Mouse (Mus musculus) embryonic facial prominence, embryonic 15.5 days (tissue): ENCODE measurements around the gene Cyp2w1. TPM values are rescaled to one million over a fixed set of nuclear protein-coding genes. Genes with fewer than 3 reads are reported as not detected.

Experiments used
- ATAC-seq: fragments of 200-750 bp; cut with Nextera tagmentation; 2 replicates; pipeline ENCODE4 v1.8.0; 2017; ENCODE audit warnings: low read depth, moderate TSS enrichment; ENCODE audit not compliant: insufficient number of reproducible peaks, low FRiP score, low TSS enrichment
- H3K27ac ChIP-seq: fragments of 300-500 bp; sonication (generic); replicated peaks from 2 replicates; pipeline ENCODE4 v1.5.1; 2015; ENCODE audit warnings: mild to moderate bottlenecking, inconsistent platforms
- H3K27me3 ChIP-seq: fragments of 300-500 bp; sonication (generic); 2 replicates; pipeline ENCODE4 v1.6.1; 2015; ENCODE audit warnings: inconsistent platforms
- H3K36me3 ChIP-seq: fragments of 300-500 bp; sonication (generic); 2 replicates; pipeline ENCODE4 v1.6.1; 2015; ENCODE audit warnings: mild to moderate bottlenecking, inconsistent platforms
- H3K4me1 ChIP-seq: fragments of 300-500 bp; sonication (generic); 2 replicates; pipeline ENCODE4 v1.6.1; 2015; ENCODE audit warnings: inconsistent platforms
- H3K4me2 ChIP-seq: fragments of 300-500 bp; sonication (generic); replicated peaks from 2 replicates; pipeline ENCODE4 v1.6.1; 2015; ENCODE audit warnings: mild to moderate bottlenecking, inconsistent platforms
- H3K4me3 ChIP-seq: fragments of 300-500 bp; sonication (generic); replicated peaks from 2 replicates; pipeline ENCODE4 v1.5.1; 2015; ENCODE audit warnings: mild to moderate bottlenecking, inconsistent platforms
- H3K9ac ChIP-seq: fragments of 300-500 bp; sonication (generic); 2 replicates; pipeline ENCODE4 v1.6.1; 2015; ENCODE audit warnings: inconsistent platforms
- H3K9me3 ChIP-seq: fragments of 300-500 bp; sonication (generic); replicated peaks from 2 replicates; pipeline ENCODE4 v1.6.1; 2016; ENCODE audit warnings: inconsistent platforms
- WGBS: fragments of 180-500 bp; shearing (Covaris S2); methylation state at CpG from one replicate; pipeline ENCODE4 v1.1.7; 2015; 5-methylcytosine and 5-hydroxymethylcytosine counted together
- microRNA counts: library from miRNA; unstranded; fragments of <30 nt; microRNA quantifications from one replicate; lab custom pipeline; 2016
- microRNA-seq: library from miRNA; unstranded; fragments of <30 nt; microRNA quantifications from one replicate; pipeline ENCODE4, GENCODE M21; 2016; ENCODE audit warnings: borderline number of aligned reads
- polyA plus RNA-seq: library from polyadenylated mRNA; unstranded; fragments of >200 nt; fragmentation: Nextera tagmentation; extraction: Ambion mirVana; gene quantifications from 2 replicates; pipeline ENCODE4 v1.2.1, GENCODE M21; 2015

Gene Cyp2w1
- polyA plus RNA-seq, 1 experiment from 2014 or later, result 32.3 TPM

DNA sequence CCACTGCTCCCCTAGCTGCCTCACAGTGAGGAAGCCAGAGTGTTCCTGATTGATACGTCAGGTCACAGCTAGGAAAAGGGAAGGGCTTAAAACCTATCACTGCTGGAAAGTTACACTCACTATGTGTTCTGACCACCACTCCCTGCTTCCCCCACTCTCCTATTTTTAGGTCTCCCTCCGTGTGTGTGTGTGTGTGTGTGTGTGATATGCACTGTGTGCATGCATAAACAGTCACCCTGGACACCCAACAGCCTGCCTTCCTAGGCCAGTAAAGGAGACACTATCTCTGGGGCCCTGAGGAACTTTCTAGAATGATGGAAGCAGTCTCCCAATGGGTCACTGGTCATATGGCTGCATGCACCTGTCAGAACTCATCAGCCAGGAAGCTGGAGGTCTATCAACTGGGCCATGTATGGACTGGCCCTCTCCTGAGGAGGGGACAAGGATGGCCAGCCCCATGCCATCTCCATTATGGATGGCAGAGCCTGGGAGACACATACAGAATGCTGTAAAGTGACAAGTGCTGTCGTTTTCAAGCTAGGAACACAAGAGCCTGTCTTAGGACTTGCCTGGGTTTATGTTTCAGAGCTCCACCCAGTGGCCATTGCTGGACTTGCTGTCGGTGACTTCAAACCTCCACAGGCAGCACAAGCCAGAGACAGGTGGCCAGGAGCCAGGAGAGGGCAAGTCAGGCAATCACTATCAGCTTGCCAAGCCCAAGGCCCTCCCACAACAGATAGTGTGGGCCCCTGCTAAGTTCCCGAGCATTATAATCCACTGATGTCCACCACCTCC is 45.7 kb downstream of the Cyp2w1 start:
- WGBS, result 36% methylated on average over 5 of the region's 5 CpGs
- H3K9ac ChIP-seq, result no peak overlapping the region
- H3K36me3 ChIP-seq, result no peaks in the 10 kb centered on the region; the same call in 1 of the 2 replicates
- H3K9me3 ChIP-seq, result no peaks in the 10 kb centered on the region
- no peaks in the 10 kb centered on the region for H3K27me3 ChIP-seq
- no peak for ATAC-seq
- no peak overlapping the region for H3K4me3 ChIP-seq
- H3K4me1 ChIP-seq, result 0 out of 2 replicates have a peak, but pooled peaks cover 7% of the 10 kb centered on the region
- no peak overlapping the region for H3K4me2 ChIP-seq
- H3K27ac ChIP-seq, result no peak overlapping the region

DNA sequence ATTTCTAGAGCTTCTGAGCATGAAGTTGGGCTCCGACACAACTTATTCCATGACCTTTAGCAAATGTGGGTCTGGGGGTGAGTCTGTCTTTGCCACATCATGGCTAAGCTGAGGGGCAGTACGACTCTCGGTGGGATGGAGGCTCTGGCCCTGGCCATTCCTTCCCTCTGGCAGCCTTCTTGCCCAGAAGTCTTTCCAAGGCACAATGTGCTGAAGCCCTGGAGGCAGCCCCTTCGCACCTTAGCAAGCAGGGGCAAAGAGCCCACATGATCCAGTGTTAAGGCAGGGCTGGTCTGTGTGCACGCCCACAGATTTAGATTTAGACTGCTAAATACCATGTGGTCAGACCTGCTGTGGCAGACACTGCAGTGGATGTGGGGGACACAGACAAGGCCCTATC is 46.4 kb downstream of the Cyp2w1 start:
- Histone ChIP-seq H3K27ac (no peak overlapping the region), H3K4me3 (no peak overlapping the region), H3K4me1 (0 out of 2 replicates have a peak, but pooled peaks cover 7% of the 10 kb centered on the region), H3K9ac (no peak overlapping the region), H3K36me3 (no peaks in the 10 kb centered on the region), H3K27me3 (no peaks in the 10 kb centered on the region), H3K9me3 (no peaks in the 10 kb centered on the region), H3K4me2 (no peak overlapping the region)
- ATAC-seq, result no peak
- WGBS, result 73% methylated on average over 5 of the region's 5 CpGs

GRCm38 (mm10) chr5:139399991-139400390 is 47.6 kb downstream of the Cyp2w1 start:
- Histone ChIP-seq H3K4me2 (no peak overlapping the region), H3K9ac (no peak overlapping the region), H3K9me3 (no peaks in the 10 kb centered on the region), H3K36me3 (no peaks in the 10 kb centered on the region), H3K27me3 (no peaks in the 10 kb centered on the region), H3K27ac (no peak overlapping the region), H3K4me3 (no peak overlapping the region), H3K4me1 (0 out of 2 replicates have a peak, but pooled peaks cover 7% of the 10 kb centered on the region)
- 90% methylated on average over 14 of the region's 14 CpGs for WGBS
- no peak for ATAC-seq

DNA sequence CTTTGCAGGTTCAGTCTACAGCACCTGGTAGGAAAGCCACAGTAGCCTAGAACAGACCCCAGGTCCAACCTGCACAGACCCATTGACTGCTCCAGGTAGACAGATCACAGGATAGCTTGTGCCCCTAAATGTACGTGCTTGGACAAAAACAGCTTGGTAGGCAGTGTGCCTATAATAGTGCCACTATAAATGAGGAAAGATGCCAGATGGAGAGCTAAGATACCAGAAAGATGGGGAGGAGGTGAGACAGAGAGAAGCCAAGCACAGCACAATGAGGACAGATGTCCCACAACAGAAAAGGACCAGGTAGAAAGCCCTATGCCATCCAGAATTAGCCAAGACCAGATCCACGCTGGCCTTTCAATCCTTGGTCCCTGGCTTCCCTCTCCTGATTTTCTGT is 49.7 kb downstream of the Cyp2w1 start:
- H3K4me1 ChIP-seq, result peaks cover 25% of the 10 kb centered on the region
- no peak overlapping the region for H3K4me2 ChIP-seq
- no peaks in the 10 kb centered on the region for H3K36me3 ChIP-seq
- H3K4me3 ChIP-seq, result no peak overlapping the region
- no peak overlapping the region for H3K27ac ChIP-seq
- WGBS, result 91% methylated on average over 2 of the region's 2 CpGs
- ATAC-seq, result no peak
- no peak overlapping the region for H3K9ac ChIP-seq
- H3K9me3 ChIP-seq, result no peaks in the 10 kb centered on the region
- H3K27me3 ChIP-seq, result no peaks in the 10 kb centered on the region

DNA sequence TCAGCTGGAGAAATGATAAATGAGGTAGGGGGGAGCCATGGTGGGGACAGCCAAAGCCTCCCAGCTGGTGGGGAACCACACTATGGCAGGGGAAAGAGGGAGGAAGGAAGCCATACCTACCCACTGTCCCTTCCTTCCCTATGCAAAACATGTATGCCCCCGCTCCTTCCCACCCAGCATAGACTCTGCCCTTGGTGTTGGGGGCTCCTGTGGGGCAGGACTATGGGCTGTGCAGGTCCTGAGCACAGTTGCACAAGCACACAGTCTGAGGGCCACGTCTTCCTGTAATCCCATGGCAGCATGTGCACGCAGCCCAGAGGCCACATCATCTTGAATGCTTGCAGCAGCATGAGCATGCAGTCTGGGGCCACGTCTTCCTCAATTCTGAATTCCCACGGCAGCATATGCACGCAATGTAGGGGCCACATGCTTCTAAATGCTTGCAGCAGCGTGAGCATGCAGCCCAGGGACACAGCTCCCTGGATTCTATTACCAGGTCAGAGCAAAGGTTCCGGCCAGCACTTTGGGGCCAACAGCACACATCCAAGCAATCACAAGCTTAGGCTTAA is 51.4 kb downstream of the Cyp2w1 start:
- Histone ChIP-seq H3K27ac (no peak overlapping the region), H3K4me1 (peaks cover 29% of the 10 kb centered on the region), H3K9me3 (no peaks in the 10 kb centered on the region), H3K9ac (no peak overlapping the region), H3K36me3 (no peaks in the 10 kb centered on the region), H3K4me3 (no peak overlapping the region), H3K4me2 (no peak overlapping the region), H3K27me3 (no peaks in the 10 kb centered on the region)
- 82% methylated on average over 8 of the region's 8 CpGs for WGBS
- no peak for ATAC-seq

- Histone ChIP-seq H3K27me3 (no peaks in the 10 kb centered on the region), H3K9me3 (no peaks in the 10 kb centered on the region), H3K27ac (peak within 1 kb of the TSS; percentile 12; the same call in 1 of the 2 replicates), H3K4me3 (no peak within 1 kb of the TSS), H3K4me2 (no peak within 1 kb of the TSS), H3K36me3 (no peaks in the 10 kb centered on the region), H3K9ac (no peak within 1 kb of the TSS), H3K4me1 (peaks cover 34% of the 10 kb centered on the region)
- no peak for ATAC-seq
- WGBS, result 81% methylated on average over 6 of the region's 6 CpGs
These were observed 52.5 kb downstream of the Cyp2w1 start, which contains the start of gene C130050O18Rik for GRCm38 (mm10) chr5:139404801-139405401. TSS of gene C130050O18Rik (plus strand) at chr5:139405280.

- no peaks in the 10 kb centered on the region for H3K36me3 ChIP-seq
- H3K9me3 ChIP-seq, result no peaks in the 10 kb centered on the region
- no peaks in the 10 kb centered on the region for H3K27me3 ChIP-seq
- 61% methylated on average over 7 of the region's 7 CpGs for WGBS
- H3K4me3 ChIP-seq, result no peak overlapping the region
- H3K9ac ChIP-seq, result no peak overlapping the region
- peaks cover 34% of the 10 kb centered on the region for H3K4me1 ChIP-seq
- H3K4me2 ChIP-seq, result no peak overlapping the region
- ATAC-seq, result no peak
- H3K27ac ChIP-seq, result peak overlapping the region; percentile 12; the same call in 1 of the 2 replicates
These were observed 53.1 kb downstream of the Cyp2w1 start for GRCm38 (mm10) chr5:139405478-139405877.

DNA sequence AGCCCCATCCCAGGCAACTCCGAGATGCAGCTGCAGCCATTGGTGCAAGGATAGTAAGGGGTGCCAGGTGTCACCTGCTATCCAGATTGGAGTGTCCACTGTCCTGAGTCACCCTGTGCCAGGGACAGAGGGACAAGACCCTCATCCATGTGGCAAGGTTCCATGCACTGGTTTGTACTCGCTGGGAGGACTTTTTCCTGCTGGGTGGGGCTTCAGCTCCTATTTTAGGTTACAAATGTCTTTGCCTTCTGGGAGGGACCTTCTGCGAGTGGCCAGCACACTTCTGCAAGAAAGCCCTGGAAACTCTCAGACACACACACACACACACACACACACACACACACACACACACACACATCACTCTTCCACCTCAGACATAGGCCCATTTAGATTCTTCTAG is 53.5 kb downstream of the Cyp2w1 start:
- Histone ChIP-seq H3K27ac (peak overlapping the region; percentile 12; the same call in 1 of the 2 replicates), H3K27me3 (no peaks in the 10 kb centered on the region), H3K9ac (no peak overlapping the region), H3K36me3 (no peaks in the 10 kb centered on the region), H3K4me1 (peaks cover 34% of the 10 kb centered on the region), H3K4me3 (no peak overlapping the region), H3K9me3 (no peaks in the 10 kb centered on the region), H3K4me2 (no peak overlapping the region)
- no peak; the same call in 1 of the 2 replicates for ATAC-seq
- WGBS, result 58% methylated on average over 3 of the region's 3 CpGs

MicroRNA genes within 50 kb of the gene (microRNA counts, 519-probe panel; counts per million panel counts)
- microRNA mmu-miR-339-3p (lab: Ali Mortazavi, UCI) (not detected), microRNA mmu-miR-339-5p (lab: Ali Mortazavi, UCI) (not detected)

Small RNA genes lying within 50 kb of the gene (microRNA-seq; reads per million reads assigned to microRNA genes)
- 467 reads per million, percentile 70 among the genes with 10 or more reads in this experiment for gene Mir339

Other genes with a start within 250 kb of the Cyp2w1 start
- gene Prkar1b, start 202.6 kb upstream of the Cyp2w1 start, polyA plus RNA-seq, result 28.4 and 28.8 TPM in 2 replicates
- 8.3 and 12.7 TPM in 2 replicates for gene Dnaaf5, start 202.4 kb upstream of the Cyp2w1 start, polyA plus RNA-seq
- 59.2 and 61.5 TPM in 2 replicates for gene Sun1, start 152.0 kb upstream of the Cyp2w1 start, polyA plus RNA-seq
- gene Get4, start 100.3 kb upstream of the Cyp2w1 start, polyA plus RNA-seq, result 148 and 154 TPM in 2 replicates
- 2.5 and 2.9 TPM in 2 replicates for gene Adap1, start 27.0 kb upstream of the Cyp2w1 start, polyA plus RNA-seq
- 97.5 and 100 TPM in 2 replicates for gene Cox19, start 1.2 kb upstream of the Cyp2w1 start, polyA plus RNA-seq
- gene Gpr146, start 25.1 kb downstream of the Cyp2w1 start, polyA plus RNA-seq, result 2.9 and 3.4 TPM in 2 replicates
- 4.2 and 4.6 TPM in 2 replicates for gene C130050O18Rik, start 52.7 kb downstream of the Cyp2w1 start, polyA plus RNA-seq
- gene Gper1, start 70.5 kb downstream of the Cyp2w1 start, polyA plus RNA-seq, result 3.8 and 4.2 TPM in 2 replicates
- gene 3110082I17Rik, start 107.9 kb downstream of the Cyp2w1 start, polyA plus RNA-seq, result 35.5 and 35.8 TPM in 2 replicates
- 10.2 and 14.6 TPM in 2 replicates for gene Zfand2a, start 131.9 kb downstream of the Cyp2w1 start, polyA plus RNA-seq
- 4.6 and 9.8 TPM in 2 replicates for gene Uncx, start 190.9 kb downstream of the Cyp2w1 start, polyA plus RNA-seq